ENCODE assay signal across 16 mouse cellular contexts in genomic region chr3:121721691-121722070, GRCm38 (mm10). TPM values are rescaled to one million over a fixed set of nuclear protein-coding genes. Genes with fewer than 3 reads are reported as not detected.
DNase-seq lines count a peak whose midpoint lies in the region; ATAC-seq lines count a peak whose summit lies in the region.
"Had no signal": no experiment of that assay in that cellular context is flagged by ENCODE, and none has a peak within 500 bp of the region (broad histone marks: within the 10 kb centered on the region; RNA-seq: fewer than 3 reads in every experiment).

No protein-coding gene starts in this region.

- peak; percentile 78 for DNase-seq in heart, adult 11 months
- no peak for DNase-seq in heart, adult 8-10 months (ENCODE audit: low spot score)
- no peak for DNase-seq in liver, embryonic 13.5 days
- no peak for DNase-seq in liver, embryonic 11.5 days (ENCODE audit: low spot score)
- no peak for DNase-seq in right cerebral cortex, postnatal 14 days
- DNase-seq in spleen, postnatal 14 days (ENCODE audit: low spot score in 2 of 2) = no peak
- DNase-seq: adrenal gland, postnatal 10 days; cerebellum, adult 18-20 months; kidney, adult 9 months had no signal

- H3K27ac ChIP-seq in liver, embryonic 13.5 days = no peak overlapping the region
- H3K27ac ChIP-seq in liver, embryonic 11.5 days (ENCODE audit: low read depth, low read length) = no peak overlapping the region
- H3K27ac ChIP-seq: embryonic facial prominence, embryonic 10.5 days; macrophage had no signal

- H3K4me1 ChIP-seq in liver, embryonic 13.5 days (replicated peaks) = peaks cover 16% of the 10 kb centered on the region
- H3K4me1 ChIP-seq in liver, embryonic 11.5 days (replicated peaks; ENCODE audit: control insufficient read depth, insufficient read depth, low read length) = no peaks in the 10 kb centered on the region; the same call in 1 of the 2 replicates

- no peak for ATAC-seq in liver, embryonic 13.5 days (ENCODE audit: low read depth)
- no peak for ATAC-seq in liver, embryonic 11.5 days (replicated peaks; ENCODE audit: low FRiP score)
- peak; percentile 22 for ATAC-seq in common myeloid progenitor, adult 5-6 weeks (replicated peaks; ENCODE audit: low read depth, poor library complexity, severe bottlenecking)
- peak; percentile 51 for ATAC-seq in megakaryocyte progenitor cell, adult 5-6 weeks (replicated peaks; ENCODE audit: poor library complexity)

- peaks cover 43% of the 10 kb centered on the region for H3K27me3 ChIP-seq in liver, embryonic 13.5 days
- peaks cover 31% of the 10 kb centered on the region for H3K27me3 ChIP-seq in liver, embryonic 11.5 days (replicated peaks; ENCODE audit: control insufficient read depth, insufficient read depth, low read length)

- H3K9ac ChIP-seq in liver, embryonic 13.5 days = no peak overlapping the region
- H3K9ac ChIP-seq in liver, embryonic 11.5 days (ENCODE audit: low read depth, low read length) = no peak overlapping the region

- no peaks in the 10 kb centered on the region for H3K9me3 ChIP-seq in liver, embryonic 13.5 days (replicated peaks)
- H3K9me3 ChIP-seq in liver, embryonic 11.5 days (ENCODE audit: control insufficient read depth, low read length) = no peaks in the 10 kb centered on the region
- H3K9me3 ChIP-seq: embryonic facial prominence, embryonic 10.5 days had no signal

- H3K4me3 ChIP-seq in liver, embryonic 13.5 days (replicated peaks) = no peak overlapping the region
- no peak overlapping the region for H3K4me3 ChIP-seq in liver, embryonic 11.5 days (ENCODE audit: low read depth, low read length)
- H3K4me3 ChIP-seq: embryonic facial prominence, embryonic 10.5 days had no signal

- 24% methylated on average over 7 of the region's 7 CpGs for WGBS in liver, embryonic 13.5 days (ENCODE audit: insufficient replicate concordance)
- 57% methylated on average over 7 of the region's 7 CpGs for WGBS in liver, embryonic 11.5 days

- peak overlapping the region; percentile 28 for H3K4me2 ChIP-seq in liver, embryonic 13.5 days
- no peak overlapping the region for H3K4me2 ChIP-seq in liver, embryonic 11.5 days

- H3K36me3 ChIP-seq in liver, embryonic 13.5 days = no peaks in the 10 kb centered on the region
- H3K36me3 ChIP-seq in liver, embryonic 11.5 days (ENCODE audit: control insufficient read depth, insufficient read depth, low read length) = no peaks in the 10 kb centered on the region
- H3K36me3 ChIP-seq: embryonic facial prominence, embryonic 10.5 days had no signal

RNA-seq across cellular contexts. Expression of gene F3, which starts 1.7 kb away (rescaled TPM):
- total RNA-seq in heart, adult 8-10 months (2022) = 10 to 100 TPM; 21.5 to 33.6 (median 24.0) TPM
- polyA plus RNA-seq in liver, embryonic 13.5 days (2015; fragmentation: Nextera tagmentation; extraction: Ambion mirVana) = 0.48 and 0.52 TPM in 2 replicates
- polyA plus RNA-seq in liver, embryonic 11.5 days (2014; fragmentation: Nextera tagmentation; extraction: Ambion mirVana) = 1.7 and 2.3 TPM in 2 replicates
- 1.5 TPM in 1 of 2 replicates, not detected in the other for total RNA-seq in common myeloid progenitor, adult 5-6 weeks (2017)
- total RNA-seq in megakaryocyte progenitor cell, adult 5-6 weeks (2015) = 0.15 and 2.0 TPM in 2 replicates
- total RNA-seq in megakaryocyte progenitor cell, adult 5-6 weeks (2017) = 0.71 and 2.5 TPM in 2 replicates

RNA-seq across cellular contexts. Expression of gene 4930432M17Rik, which starts 51.1 kb away (rescaled TPM):
- total RNA-seq in heart, adult 8-10 months (2022) = not detected
- polyA plus RNA-seq in liver, embryonic 13.5 days (2015; fragmentation: Nextera tagmentation; extraction: Ambion mirVana) = not detected in 2 replicates
- not detected in 2 replicates for polyA plus RNA-seq in liver, embryonic 11.5 days (2014; fragmentation: Nextera tagmentation; extraction: Ambion mirVana)
- not detected in 2 replicates for total RNA-seq in common myeloid progenitor, adult 5-6 weeks (2017)
- total RNA-seq in megakaryocyte progenitor cell, adult 5-6 weeks (2015) = not detected in 2 replicates
- not detected in 2 replicates for total RNA-seq in megakaryocyte progenitor cell, adult 5-6 weeks (2017)
- total RNA-seq: adrenal gland, postnatal 10 days; left cerebral cortex, adult 18-20 months had no signal
- polyA plus RNA-seq: embryonic facial prominence, embryonic 10.5 days; frontal cortex, adult 2 months; heart, postnatal 0 days; macrophage had no signal

Comparison
In these comparisons a context has a peak if more than half of its experiments do, and no peak if none do; other contexts are left out.
1. ATAC-seq: peak in common myeloid progenitor, adult 5-6 weeks (single experiment) and megakaryocyte progenitor cell, adult 5-6 weeks (single experiment); none in liver, embryonic 13.5 days (single experiment) and liver, embryonic 11.5 days (single experiment).